Mouse (Mus musculus) G1E (cell line): ENCODE data around the gene Camk2g. TPM values are rescaled to one million over a fixed set of nuclear protein-coding genes. Genes with fewer than 3 reads are reported as not detected.

Experiments
- ATAC-seq: 2 replicates; pipeline ENCODE4 v1.8.0; 2016; ENCODE audit warnings: mild to moderate bottlenecking; ENCODE audit not compliant: insufficient number of reproducible peaks, poor library complexity, low FRiP score, severe bottlenecking; ENCODE audit errors: extremely low read depth
- DNase-seq: peaks from one replicate; pipeline ENCODE4 v3.0.0; 2012; ENCODE audit warnings: low spot score
- H3K27me3 ChIP-seq: 2 replicates; pipeline ENCODE4 v1.6.1; 2012; ENCODE audit warnings: mild to moderate bottlenecking, low read length, inconsistent platforms; ENCODE audit not compliant: insufficient read depth
- H3K36me3 ChIP-seq: replicated peaks from 2 replicates; pipeline ENCODE3; 2012; ENCODE audit warnings: mild to moderate bottlenecking, inconsistent platforms
- H3K4me1 ChIP-seq: 2 replicates; pipeline ENCODE4 v1.6.1; 2012; ENCODE audit warnings: low read depth, low read length, inconsistent platforms, mixed read lengths; ENCODE audit not compliant: insufficient read depth
- H3K4me3 ChIP-seq: 2 replicates; pipeline ENCODE4 v1.5.1; 2012; ENCODE audit warnings: low read depth, mild to moderate bottlenecking, inconsistent platforms, low read length, moderate library complexity, mixed read lengths
- H3K9me3 ChIP-seq: replicated peaks from 2 replicates; pipeline ENCODE4 v1.6.1; 2012; ENCODE audit warnings: inconsistent platforms
- CTCF ChIP-seq: IDR thresholded peaks from 2 replicates; pipeline ENCODE4 v1.5.1; 2012; ENCODE audit warnings: low read depth, low read length, inconsistent platforms, mixed read lengths
- GATA1 ChIP-seq: IDR thresholded peaks from 2 replicates; pipeline ENCODE4 v1.6.1; 2012; ENCODE audit warnings: borderline replicate concordance, low read length, inconsistent platforms, mixed read lengths
- GATA2 ChIP-seq: IDR thresholded peaks from 2 replicates; pipeline ENCODE4 v1.6.1; 2012; ENCODE audit warnings: low read depth, low read length, inconsistent platforms, borderline replicate concordance
- POLR2AphosphoS5 ChIP-seq: IDR thresholded peaks from 2 replicates; pipeline ENCODE4 v1.6.1; 2012; ENCODE audit warnings: low read depth, low read length, inconsistent platforms; ENCODE audit not compliant: insufficient replicate concordance
- TAL1 ChIP-seq: conservative IDR thresholded peaks from 2 replicates; pipeline ENCODE4 v1.6.1; 2012; ENCODE audit warnings: low read depth, low read length, inconsistent platforms, mixed read lengths
- polyA plus RNA-seq: library from polyadenylated mRNA; stranded (reverse); fragments of >175 nt; gene quantifications from 2 replicates; pipeline ENCODE4 v1.2.3, GENCODE M21; 2012
- total RNA-seq, 2 experiments: library from RNA; stranded (forward) in 1 of 2; stranded (reverse) in 1 of 2; fragments of 200-1000 nt in 1 of 2; fragments of >200 nt in 1 of 2; fragmentation: Nextera tagmentation in 1 of 2; gene quantifications; 2 replicates each; pipeline ENCODE4 v1.2.3; 2014 to 2017

Camk2g gene
- total and polyA plus RNA-seq, 3 experiments = 30.3 to 37.4 (median 35.9) TPM

DNA sequence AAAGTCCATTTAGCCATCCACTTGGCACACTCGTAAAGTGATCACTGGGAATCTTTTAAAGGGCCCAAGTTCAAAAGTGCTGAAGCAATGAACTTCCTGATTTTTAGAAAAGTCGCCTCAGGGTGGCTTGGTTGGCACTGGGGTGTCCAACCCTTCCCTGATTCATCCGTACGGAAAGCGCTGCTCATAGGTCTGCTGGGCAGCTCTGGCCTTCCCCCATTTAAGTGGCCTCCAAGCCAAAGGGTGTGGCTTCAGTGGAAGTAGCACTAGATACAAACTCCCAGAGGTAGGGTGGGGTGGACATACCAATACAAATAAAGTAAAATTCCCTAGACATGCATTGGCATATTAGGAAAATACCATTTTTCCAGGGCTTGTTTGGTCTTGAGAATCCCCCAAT is 33.6 kb upstream of the Camk2g start:
- H3K4me3 ChIP-seq = no peak overlapping the region
- H3K27me3 ChIP-seq = peaks cover 36% of the 10 kb centered on the region
- H3K36me3 ChIP-seq = no peaks in the 10 kb centered on the region
- no peak for TF ChIP-seq POLR2AphosphoS5
- no peak for TF ChIP-seq GATA1
- no peak for TF ChIP-seq CTCF
- no peak for TF ChIP-seq GATA2
- no peaks in the 10 kb centered on the region for H3K9me3 ChIP-seq
- H3K4me1 ChIP-seq = peaks cover 21% of the 10 kb centered on the region
- DNase-seq (no peak), ATAC-seq (no peak)

DNA sequence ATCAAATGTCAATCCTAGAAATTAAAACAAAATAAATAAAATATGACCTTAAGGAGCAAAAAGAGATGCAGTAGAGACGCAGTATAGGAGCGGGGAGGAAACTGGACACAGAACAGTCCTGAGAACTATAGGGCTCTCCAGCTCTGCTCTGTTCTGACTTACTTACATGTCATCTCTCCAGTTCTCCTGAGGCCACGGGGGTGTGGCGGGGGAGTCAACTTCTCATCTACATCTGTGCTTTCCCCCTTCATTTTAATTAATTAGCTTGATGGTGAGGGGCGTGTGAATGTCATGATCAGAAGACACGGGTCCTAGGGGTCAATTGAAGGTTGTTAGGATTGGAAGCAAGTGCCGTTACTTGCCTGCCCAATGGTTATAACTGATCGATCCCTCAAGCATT is 33.2 kb upstream of the Camk2g start:
- TF ChIP-seq GATA2 (no peak), CTCF (no peak), TAL1 (no peak), POLR2AphosphoS5 (no peak), GATA1 (no peak)
- H3K36me3 ChIP-seq = no peaks in the 10 kb centered on the region
- H3K4me1 ChIP-seq = peaks cover 17% of the 10 kb centered on the region
- no peak overlapping the region for H3K4me3 ChIP-seq
- peaks cover 36% of the 10 kb centered on the region for H3K27me3 ChIP-seq
- no peaks in the 10 kb centered on the region for H3K9me3 ChIP-seq
- DNase-seq (no peak), ATAC-seq (no peak)

DNA sequence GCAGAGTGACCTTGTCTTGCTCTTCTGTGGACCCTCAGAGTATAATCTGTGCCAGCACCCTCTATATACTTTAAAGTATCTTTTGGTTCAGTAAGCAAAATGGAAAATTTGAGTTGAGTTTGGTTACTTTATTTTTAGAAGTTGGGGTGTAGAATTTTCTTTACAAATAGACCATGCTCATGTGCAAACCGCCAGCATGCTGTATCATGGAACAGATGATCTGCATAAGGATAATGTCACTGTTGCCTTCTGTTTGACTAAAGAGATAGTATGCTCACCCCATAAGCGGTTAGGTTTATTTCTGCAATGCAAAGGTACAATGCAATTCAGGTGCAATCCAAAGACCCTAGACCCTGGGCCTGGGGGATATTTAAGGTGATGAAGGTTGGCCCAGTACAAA is 31.6 kb upstream of the Camk2g start:
- DNase-seq = no peak
- no peaks in the 10 kb centered on the region for H3K36me3 ChIP-seq
- ATAC-seq = no peak
- TF ChIP-seq POLR2AphosphoS5 = no peak
- TF ChIP-seq GATA1 = no peak
- TF ChIP-seq GATA2 = no peak
- TF ChIP-seq TAL1 = no peak
- TF ChIP-seq CTCF = no peak
- H3K4me3 ChIP-seq = no peak overlapping the region
- H3K9me3 ChIP-seq = no peaks in the 10 kb centered on the region
- H3K27me3 ChIP-seq = peaks cover 30% of the 10 kb centered on the region
- peaks cover 7% of the 10 kb centered on the region for H3K4me1 ChIP-seq

DNA sequence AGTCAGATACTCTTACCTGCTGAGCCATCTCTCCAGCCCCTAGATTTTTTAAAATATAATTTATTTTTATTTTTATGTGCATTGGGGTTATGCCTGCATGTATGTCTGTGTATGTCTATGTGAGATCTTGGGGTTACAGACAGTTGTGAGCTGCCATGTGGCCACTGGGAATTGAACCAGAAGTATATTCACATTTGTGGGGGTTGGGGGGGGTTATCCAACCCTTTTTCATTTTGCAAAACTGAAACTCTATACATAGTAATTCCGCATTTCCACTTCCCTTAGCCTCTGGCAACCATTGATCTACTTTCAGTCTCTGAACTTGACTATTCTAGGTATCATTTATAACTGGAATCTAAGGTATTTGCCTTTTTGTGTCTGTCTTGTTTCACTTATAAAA is 30.6 kb upstream of the Camk2g start:
- ATAC-seq (no peak), DNase-seq (no peak)
- Histone ChIP-seq H3K9me3 (no peaks in the 10 kb centered on the region), H3K36me3 (no peaks in the 10 kb centered on the region), H3K4me1 (peaks cover 2% of the 10 kb centered on the region), H3K4me3 (no peak overlapping the region), H3K27me3 (peaks cover 30% of the 10 kb centered on the region)
- no peak for TF ChIP-seq CTCF
- TF ChIP-seq GATA1 = no peak

DNA sequence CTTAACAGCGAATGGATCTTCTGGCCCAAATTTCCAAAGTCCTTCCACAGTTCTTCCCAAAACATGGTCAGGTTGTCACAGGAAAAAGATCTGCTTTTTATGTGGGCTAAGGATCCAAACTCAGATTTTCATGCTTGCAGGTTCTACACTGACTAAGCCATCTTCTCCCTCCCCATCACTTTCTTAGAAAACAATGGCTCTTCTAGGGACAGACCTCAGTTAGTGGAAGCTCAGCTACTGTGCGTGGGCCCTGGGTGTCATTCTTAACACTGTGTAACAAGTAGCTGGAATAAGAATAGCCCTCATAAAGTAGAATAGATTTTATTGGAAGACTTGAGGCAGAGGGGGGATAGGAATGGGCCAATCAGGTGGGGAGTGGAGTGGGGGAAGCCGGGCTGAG is 21.6 kb upstream of the Camk2g start:
- Histone ChIP-seq H3K27me3 (peaks cover 48% of the 10 kb centered on the region), H3K4me1 (no peaks in the 10 kb centered on the region), H3K9me3 (no peaks in the 10 kb centered on the region), H3K36me3 (no peaks in the 10 kb centered on the region), H3K4me3 (no peak overlapping the region)
- ATAC-seq = no peak
- TF ChIP-seq GATA2 = no peak
- no peak for TF ChIP-seq CTCF
- no peak for TF ChIP-seq TAL1
- TF ChIP-seq POLR2AphosphoS5 = no peak
- no peak for TF ChIP-seq GATA1
- no peak for DNase-seq

DNA sequence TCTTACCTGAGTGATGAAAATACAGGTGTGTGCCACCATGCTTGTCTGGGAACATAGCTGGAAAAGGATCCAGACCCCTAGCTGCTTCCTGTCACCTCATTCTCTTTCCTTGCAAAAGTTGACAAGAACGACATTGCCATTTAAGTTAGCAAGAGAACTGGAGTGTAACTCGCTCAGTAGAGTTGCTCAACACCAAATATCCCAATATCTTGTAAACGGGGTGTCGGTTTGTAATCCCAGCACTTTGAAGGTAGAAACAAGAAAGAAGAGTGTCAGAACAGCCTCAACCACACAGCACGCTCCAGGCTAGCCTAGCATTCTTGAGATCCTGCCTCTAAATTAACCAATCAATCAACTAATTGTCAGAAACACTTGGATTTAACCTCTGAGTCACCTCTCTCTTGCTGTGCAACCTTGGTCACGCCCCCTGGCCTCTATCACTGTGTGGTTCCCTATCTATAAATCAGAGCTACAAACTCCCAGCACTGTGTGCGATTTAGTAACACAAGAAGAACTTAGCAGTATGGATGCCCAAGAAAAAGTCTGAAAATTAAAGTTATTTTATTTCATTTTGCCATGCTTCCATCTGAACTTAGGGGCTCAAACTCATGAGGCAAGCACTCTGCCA is 18.0 kb upstream of the Camk2g start:
- peaks cover 57% of the 10 kb centered on the region for H3K27me3 ChIP-seq
- DNase-seq (no peak), ATAC-seq (no peak)
- TF ChIP-seq CTCF (no peak), POLR2AphosphoS5 (no peak), GATA2 (no peak), TAL1 (no peak), GATA1 (no peak)
- no peaks in the 10 kb centered on the region for H3K9me3 ChIP-seq
- no peaks in the 10 kb centered on the region for H3K4me1 ChIP-seq
- H3K36me3 ChIP-seq = no peaks in the 10 kb centered on the region
- H3K4me3 ChIP-seq = no peak overlapping the region

DNA sequence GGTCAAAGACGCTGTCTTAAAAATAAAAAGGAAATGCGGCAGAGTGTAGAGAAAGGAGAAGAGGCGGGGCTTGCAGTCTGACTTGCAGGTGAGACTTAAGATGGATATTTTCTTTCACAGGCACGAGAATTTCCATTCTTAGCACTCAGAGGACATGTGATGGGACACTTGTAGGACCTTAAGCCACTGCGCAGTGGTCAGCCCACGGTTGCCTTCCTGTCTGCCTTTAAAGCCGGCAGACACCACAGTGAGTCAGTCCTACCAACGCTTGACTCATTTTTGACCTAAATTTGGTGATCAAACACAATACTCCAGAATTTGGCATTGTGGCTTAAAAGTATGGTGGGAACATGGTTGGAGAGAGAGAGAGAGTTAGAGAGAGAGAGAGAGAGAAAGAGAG is 17.3 kb upstream of the Camk2g start:
- H3K4me1 ChIP-seq = no peaks in the 10 kb centered on the region
- no peak overlapping the region for H3K4me3 ChIP-seq
- no peak for ATAC-seq
- no peaks in the 10 kb centered on the region for H3K36me3 ChIP-seq
- no peaks in the 10 kb centered on the region for H3K9me3 ChIP-seq
- no peak for DNase-seq
- TF ChIP-seq POLR2AphosphoS5 (no peak), GATA2 (no peak), GATA1 (no peak), TAL1 (no peak)
- peaks cover 57% of the 10 kb centered on the region for H3K27me3 ChIP-seq
